Mouse (Mus musculus): ENCODE results near the gene Coro1c. TPM values are rescaled to one million over a fixed set of nuclear protein-coding genes. Genes with fewer than 3 reads are reported as not detected.

Coro1c gene
- polyA plus RNA-seq, 1 experiment from 2014 or later = 297 TPM

- no peak overlapping the region for H3K4me2 ChIP-seq (ENCODE audit: low read depth)
- 80% methylated on average over 6 of the region's 6 CpGs for WGBS
- H3K4me3 ChIP-seq (ENCODE audit: low read depth, low read length) = no peak overlapping the region
- H3K4me1 ChIP-seq (ENCODE audit: control insufficient read depth, insufficient read depth, low read length) = peaks cover 16% of the 10 kb centered on the region
- no peak for ATAC-seq (ENCODE audit: insufficient read depth, low FRiP score, low TSS enrichment)
- H3K36me3 ChIP-seq (ENCODE audit: control insufficient read depth, insufficient read depth, low read length) = no peaks in the 10 kb centered on the region
- H3K27me3 ChIP-seq (ENCODE audit: control insufficient read depth, insufficient read depth, low read length) = no peaks in the 10 kb centered on the region
- no peak overlapping the region for H3K27ac ChIP-seq (ENCODE audit: low read depth, low read length)
- DNase-seq (ENCODE audit: low spot score) = no peak
- H3K9me3 ChIP-seq (ENCODE audit: control insufficient read depth, low read length) = no peaks in the 10 kb centered on the region
- no peak overlapping the region for H3K9ac ChIP-seq (ENCODE audit: low read length)
Measured at GRCm38 (mm10) chr5:113910705-113911104, 2.1 kb upstream of the Coro1c start.

GRCm38 (mm10) chr5:113910065-113910701 is 1.6 kb upstream of the Coro1c start:
- no peak for DNase-seq (ENCODE audit: low spot score)
- no peak overlapping the region for H3K9ac ChIP-seq (ENCODE audit: low read length)

GRCm38 (mm10) chr5:113907786-113908567 is 581 bp downstream of the Coro1c start:
- under 1% methylated on average over 52 of the region's 69 CpGs for WGBS
- Histone ChIP-seq H3K4me1 (ENCODE audit: control insufficient read depth, insufficient read depth, low read length) (peaks cover 29% of the 10 kb centered on the region), H3K9ac (ENCODE audit: low read length) (peak overlapping the region; percentile 92), H3K4me3 (ENCODE audit: low read depth, low read length) (peak overlapping the region; percentile 95), H3K27ac (ENCODE audit: low read depth, low read length) (peak overlapping the region; percentile 98), H3K9me3 (ENCODE audit: control insufficient read depth, low read length) (no peaks in the 10 kb centered on the region), H3K4me2 (ENCODE audit: low read depth) (peak overlapping the region; percentile 83), H3K36me3 (ENCODE audit: control insufficient read depth, insufficient read depth, low read length) (no peaks in the 10 kb centered on the region), H3K27me3 (ENCODE audit: control insufficient read depth, insufficient read depth, low read length) (no peaks in the 10 kb centered on the region)
- DNase-seq (ENCODE audit: low spot score) = peak; percentile 78
- ATAC-seq (ENCODE audit: insufficient read depth, low FRiP score, low TSS enrichment) = peak; percentile 58

More at GRCm38 (mm10) chr5:113910065-113910701, 1.6 kb upstream of the Coro1c start:
- H3K27me3 ChIP-seq (ENCODE audit: control insufficient read depth, insufficient read depth, low read length) = no peaks in the 10 kb centered on the region
- H3K4me1 ChIP-seq (ENCODE audit: control insufficient read depth, insufficient read depth, low read length) = peaks cover 20% of the 10 kb centered on the region
- WGBS = 43% methylated on average over 10 of the region's 10 CpGs
- H3K36me3 ChIP-seq (ENCODE audit: control insufficient read depth, insufficient read depth, low read length) = no peaks in the 10 kb centered on the region
- H3K27ac ChIP-seq (ENCODE audit: low read depth, low read length) = no peak overlapping the region
- no peak overlapping the region for H3K4me3 ChIP-seq (ENCODE audit: low read depth, low read length)
- no peak for ATAC-seq (ENCODE audit: insufficient read depth, low FRiP score, low TSS enrichment)
- no peaks in the 10 kb centered on the region for H3K9me3 ChIP-seq (ENCODE audit: control insufficient read depth, low read length)
- H3K4me2 ChIP-seq (ENCODE audit: low read depth) = no peak overlapping the region

- H3K27ac ChIP-seq (ENCODE audit: low read depth, low read length) = peak overlapping the region; percentile 98
- no peak for ATAC-seq (ENCODE audit: insufficient read depth, low FRiP score, low TSS enrichment)
- H3K9me3 ChIP-seq (ENCODE audit: control insufficient read depth, low read length) = no peaks in the 10 kb centered on the region
- peaks cover 31% of the 10 kb centered on the region for H3K4me1 ChIP-seq (ENCODE audit: control insufficient read depth, insufficient read depth, low read length)
- no peaks in the 10 kb centered on the region for H3K27me3 ChIP-seq (ENCODE audit: control insufficient read depth, insufficient read depth, low read length)
- peak overlapping the region; percentile 92 for H3K9ac ChIP-seq (ENCODE audit: low read length)
- peak overlapping the region; percentile 95 for H3K4me3 ChIP-seq (ENCODE audit: low read depth, low read length)
- peak; percentile 66 for DNase-seq (ENCODE audit: low spot score)
- WGBS = 24% methylated on average over 17 of the region's 17 CpGs
- H3K4me2 ChIP-seq (ENCODE audit: low read depth) = peak overlapping the region; percentile 83
- no peaks in the 10 kb centered on the region for H3K36me3 ChIP-seq (ENCODE audit: control insufficient read depth, insufficient read depth, low read length)
Measured at GRCm38 (mm10) chr5:113906958-113907735, 1.4 kb downstream of the Coro1c start.

- Histone ChIP-seq H3K4me2 (ENCODE audit: low read depth) (no peak overlapping the region), H3K9me3 (ENCODE audit: control insufficient read depth, low read length) (no peaks in the 10 kb centered on the region), H3K9ac (ENCODE audit: low read length) (no peak overlapping the region), H3K4me3 (ENCODE audit: low read depth, low read length) (no peak overlapping the region), H3K4me1 (ENCODE audit: control insufficient read depth, insufficient read depth, low read length) (peaks cover 40% of the 10 kb centered on the region), H3K27ac (ENCODE audit: low read depth, low read length) (no peak overlapping the region), H3K27me3 (ENCODE audit: control insufficient read depth, insufficient read depth, low read length) (no peaks in the 10 kb centered on the region), H3K36me3 (ENCODE audit: control insufficient read depth, insufficient read depth, low read length) (no peaks in the 10 kb centered on the region)
- 57% methylated on average over 4 of the region's 4 CpGs for WGBS
- ATAC-seq (ENCODE audit: insufficient read depth, low FRiP score, low TSS enrichment) (no peak), DNase-seq (ENCODE audit: low spot score) (no peak)
Measured at GRCm38 (mm10) chr5:113904987-113905386, 3.6 kb downstream of the Coro1c start.

- Histone ChIP-seq H3K27ac (ENCODE audit: low read depth, low read length) (no peak overlapping the region), H3K9me3 (ENCODE audit: control insufficient read depth, low read length) (no peaks in the 10 kb centered on the region), H3K4me2 (ENCODE audit: low read depth) (no peak overlapping the region), H3K36me3 (ENCODE audit: control insufficient read depth, insufficient read depth, low read length) (no peaks in the 10 kb centered on the region), H3K9ac (ENCODE audit: low read length) (no peak overlapping the region), H3K4me1 (ENCODE audit: control insufficient read depth, insufficient read depth, low read length) (peaks cover 42% of the 10 kb centered on the region), H3K4me3 (ENCODE audit: low read depth, low read length) (no peak overlapping the region), H3K27me3 (ENCODE audit: control insufficient read depth, insufficient read depth, low read length) (no peaks in the 10 kb centered on the region)
- WGBS = 85% methylated on average over 5 of the region's 5 CpGs
- ATAC-seq (ENCODE audit: insufficient read depth, low FRiP score, low TSS enrichment) = no peak
- no peak for DNase-seq (ENCODE audit: low spot score)
Measured at GRCm38 (mm10) chr5:113902983-113903382, 5.6 kb downstream of the Coro1c start.

- Histone ChIP-seq H3K4me2 (ENCODE audit: low read depth) (no peak overlapping the region), H3K4me3 (ENCODE audit: low read depth, low read length) (no peak overlapping the region), H3K27me3 (ENCODE audit: control insufficient read depth, insufficient read depth, low read length) (no peaks in the 10 kb centered on the region), H3K9ac (ENCODE audit: low read length) (no peak overlapping the region), H3K36me3 (ENCODE audit: control insufficient read depth, insufficient read depth, low read length) (no peaks in the 10 kb centered on the region), H3K9me3 (ENCODE audit: control insufficient read depth, low read length) (no peaks in the 10 kb centered on the region), H3K27ac (ENCODE audit: low read depth, low read length) (no peak overlapping the region), H3K4me1 (ENCODE audit: control insufficient read depth, insufficient read depth, low read length) (peaks cover 39% of the 10 kb centered on the region)
- no peak for ATAC-seq (ENCODE audit: insufficient read depth, low FRiP score, low TSS enrichment)
- 84% methylated on average over 6 of the region's 6 CpGs for WGBS
- DNase-seq (ENCODE audit: low spot score) = no peak
Measured at GRCm38 (mm10) chr5:113902017-113902416, 6.5 kb downstream of the Coro1c start.

GRCm38 (mm10) chr5:113901074-113901571 is 7.4 kb downstream of the Coro1c start:
- ATAC-seq (ENCODE audit: insufficient read depth, low FRiP score, low TSS enrichment) (no peak), DNase-seq (ENCODE audit: low spot score) (no peak)
- no peaks in the 10 kb centered on the region for H3K9me3 ChIP-seq (ENCODE audit: control insufficient read depth, low read length)
- 62% methylated on average over 8 of the region's 8 CpGs for WGBS
- H3K36me3 ChIP-seq (ENCODE audit: control insufficient read depth, insufficient read depth, low read length) = no peaks in the 10 kb centered on the region
- H3K4me2 ChIP-seq (ENCODE audit: low read depth) = no peak overlapping the region
- H3K27me3 ChIP-seq (ENCODE audit: control insufficient read depth, insufficient read depth, low read length) = no peaks in the 10 kb centered on the region
- no peak overlapping the region for H3K4me3 ChIP-seq (ENCODE audit: low read depth, low read length)
- no peak overlapping the region for H3K27ac ChIP-seq (ENCODE audit: low read depth, low read length)
- no peak overlapping the region for H3K9ac ChIP-seq (ENCODE audit: low read length)
- peaks cover 30% of the 10 kb centered on the region for H3K4me1 ChIP-seq (ENCODE audit: control insufficient read depth, insufficient read depth, low read length)
